Comparison of ENCODE assay signal across 1 mouse cellular context in the genomic region with DNA sequence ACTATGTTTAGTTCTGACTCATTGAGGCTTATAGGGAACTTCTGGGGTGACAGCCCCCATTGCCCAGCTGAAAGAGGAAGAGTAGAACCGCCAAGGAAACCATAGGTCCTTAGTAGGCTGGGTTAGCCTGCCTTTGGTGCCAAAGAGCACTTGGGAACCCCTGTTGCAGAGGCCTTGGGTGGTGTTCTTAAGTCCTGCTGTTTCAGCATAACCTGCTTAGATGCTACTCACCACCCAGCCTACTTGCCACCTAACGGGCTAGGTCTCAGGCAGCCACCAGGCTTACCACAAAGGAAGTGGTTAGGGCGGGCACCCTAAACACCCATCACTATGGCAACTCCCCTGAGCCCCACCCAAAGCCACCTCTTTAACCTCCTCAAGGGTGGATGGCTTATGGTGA.
TF ChIP-seq lines count a peak whose summit lies in the region.

No protein-coding gene starts in this region.

TF ChIP-seq in CH12.LX, 34 proteins besides CTCF, POLR2A, EP300 and RAD21:
- no peak for TF ChIP-seq KAT2A (IDR thresholded peaks at IDR 0.05; ENCODE audit: insufficient replicate concordance, low read length)
- TF ChIP-seq HCFC1 (IDR thresholded peaks at IDR 0.05; ENCODE audit: low read depth, low read length), result no peak
- no peak for TF ChIP-seq NELFE (IDR thresholded peaks at IDR 0.05; ENCODE audit: low read depth, low read length)
- no peak for TF ChIP-seq TBP (conservative IDR thresholded peaks at IDR 0.05; ENCODE audit: low read depth, low read length)
- TF ChIP-seq MYC (IDR thresholded peaks at IDR 0.05; ENCODE audit: low read depth, low read length), result no peak
- no peak for TF ChIP-seq ETS1 (conservative IDR thresholded peaks at IDR 0.05; ENCODE audit: low read depth, low read length)
- TF ChIP-seq USF2 (conservative IDR thresholded peaks at IDR 0.05; ENCODE audit: low read depth, low read length), result no peak
- TF ChIP-seq USF1 (IDR thresholded peaks at IDR 0.05; ENCODE audit: low read depth, low read length), result no peak
- no peak for TF ChIP-seq RCOR1 (conservative IDR thresholded peaks at IDR 0.05; ENCODE audit: low read depth, low read length)
- TF ChIP-seq GABPA (IDR thresholded peaks at IDR 0.05; ENCODE audit: insufficient replicate concordance, low read depth, low read length), result no peak
- TF ChIP-seq MAFK (IDR thresholded peaks at IDR 0.05; ENCODE audit: insufficient replicate concordance, low read length), result no peak
- TF ChIP-seq JUND (conservative IDR thresholded peaks at IDR 0.05; ENCODE audit: low read depth, low read length), result no peak
- no peak for TF ChIP-seq CHD2 (IDR thresholded peaks at IDR 0.05; ENCODE audit: low read length)
- no peak for TF ChIP-seq TCF12 (IDR thresholded peaks at IDR 0.05; ENCODE audit: low read depth, low read length)
- TF ChIP-seq ZKSCAN1 (IDR thresholded peaks at IDR 0.05; ENCODE audit: borderline replicate concordance, low read depth, low read length), result no peak
- TF ChIP-seq IRF4 (IDR thresholded peaks at IDR 0.05; ENCODE audit: low read depth, low read length), result no peak
- no peak for TF ChIP-seq MEF2A (IDR thresholded peaks at IDR 0.05; ENCODE audit: borderline replicate concordance, low read depth, low read length)
